Mouse (Mus musculus): ENCODE data around the gene Man2b2.

The Man2b2 gene

GRCm38 (mm10) chr5:36779512-36779911, 50.9 kb downstream of the Man2b2 start:
- in situ Hi-C loops (cut with MboI; ENCODE audit: low pct_unique_long_range_greater_than_20kb in 1 of 2, low sequenced_read_pairs in 2 of 2, unreplicated experiment in 1 of 2): no loop called here

DNA sequence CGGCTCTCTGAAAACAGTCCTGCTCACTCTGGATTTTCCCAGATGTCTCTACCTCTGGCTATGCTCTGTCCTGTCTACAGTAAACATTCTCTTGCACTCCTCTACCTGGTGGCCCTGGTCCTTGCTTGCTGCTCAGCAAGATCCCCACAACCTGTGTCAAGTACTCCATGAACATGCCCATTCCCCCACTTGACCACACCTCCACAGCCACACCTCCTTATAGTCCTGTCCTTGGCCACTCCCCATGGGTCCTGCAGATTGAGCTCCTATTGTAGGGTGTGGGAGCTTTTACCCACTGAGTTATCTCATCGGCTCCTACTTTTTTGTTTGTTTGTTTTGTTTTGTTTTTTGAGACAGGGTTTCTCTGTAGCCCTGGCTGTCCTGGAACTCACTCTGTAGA, 51.6 kb downstream of the Man2b2 start:
- in situ Hi-C loops (cut with MboI; ENCODE audit: low pct_unique_long_range_greater_than_20kb in 1 of 2, low sequenced_read_pairs in 2 of 2, unreplicated experiment in 1 of 2): no loop called here

GRCm38 (mm10) chr5:36777186-36777585, 53.3 kb downstream of the Man2b2 start:
- in situ Hi-C loops (cut with MboI; ENCODE audit: low pct_unique_long_range_greater_than_20kb in 1 of 2, low sequenced_read_pairs in 2 of 2, unreplicated experiment in 1 of 2): no loop called here

- in situ Hi-C loops (cut with MboI; ENCODE audit: low pct_unique_long_range_greater_than_20kb in 1 of 2, low sequenced_read_pairs in 2 of 2, unreplicated experiment in 1 of 2): no loop called here
Measured at GRCm38 (mm10) chr5:36776021-36776575, 54.4 kb downstream of the Man2b2 start.

DNA sequence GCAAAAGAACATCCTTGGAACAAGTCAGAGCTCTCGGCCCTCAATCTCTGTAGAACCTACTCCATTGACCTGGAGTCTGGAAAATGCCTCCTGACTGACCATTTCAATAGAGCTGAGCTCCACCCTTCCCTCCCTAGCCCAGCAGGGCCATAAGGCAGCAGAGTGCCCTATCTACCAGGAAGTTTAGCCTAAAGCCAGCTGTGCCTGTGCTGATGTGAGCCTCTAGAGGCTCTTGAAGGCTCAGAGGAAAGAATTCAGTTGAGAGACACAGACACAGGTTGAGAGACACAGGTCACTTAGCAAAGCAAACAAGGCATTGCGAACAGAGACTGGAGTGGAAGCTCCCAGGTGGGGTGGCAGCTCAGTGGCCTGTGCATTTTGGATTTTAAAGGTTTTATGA, 55.1 kb downstream of the Man2b2 start:
- in situ Hi-C loops (cut with MboI; ENCODE audit: low pct_unique_long_range_greater_than_20kb in 1 of 2, low sequenced_read_pairs in 2 of 2, unreplicated experiment in 1 of 2): no loop called here

DNA sequence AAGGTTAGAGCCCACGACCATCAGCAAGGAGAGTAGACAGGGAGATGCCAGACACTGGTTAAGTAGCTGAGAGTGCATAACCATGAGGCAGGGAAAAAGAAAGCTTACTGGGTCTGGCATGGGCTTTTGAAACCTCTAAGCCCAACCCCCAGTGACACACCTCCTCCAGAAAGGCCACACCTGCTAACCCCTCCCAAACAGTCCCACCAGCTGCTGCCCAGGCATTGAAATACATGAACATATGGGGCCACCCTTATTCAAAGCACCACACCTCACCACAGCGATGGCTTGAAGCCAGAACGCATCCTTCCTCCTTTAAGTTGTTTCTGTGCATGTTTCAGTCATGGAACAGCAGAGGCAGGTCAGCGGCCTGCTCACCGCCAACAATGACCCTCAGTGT, 57.9 kb downstream of the Man2b2 start:
- in situ Hi-C loops (cut with MboI; ENCODE audit: low pct_unique_long_range_greater_than_20kb in 1 of 2, low sequenced_read_pairs in 2 of 2, unreplicated experiment in 1 of 2): no loop called here

GRCm38 (mm10) chr5:36769603-36770002, 60.9 kb downstream of the Man2b2 start:
- in situ Hi-C loops (cut with MboI; ENCODE audit: low pct_unique_long_range_greater_than_20kb in 1 of 2, low sequenced_read_pairs in 2 of 2, unreplicated experiment in 1 of 2): no loop called here

- in situ Hi-C loops (cut with MboI; ENCODE audit: low pct_unique_long_range_greater_than_20kb in 1 of 2, low sequenced_read_pairs in 2 of 2, unreplicated experiment in 1 of 2): no loop called here
Measured at GRCm38 (mm10) chr5:36766958-36767703, 63.3 kb downstream of the Man2b2 start.

DNA sequence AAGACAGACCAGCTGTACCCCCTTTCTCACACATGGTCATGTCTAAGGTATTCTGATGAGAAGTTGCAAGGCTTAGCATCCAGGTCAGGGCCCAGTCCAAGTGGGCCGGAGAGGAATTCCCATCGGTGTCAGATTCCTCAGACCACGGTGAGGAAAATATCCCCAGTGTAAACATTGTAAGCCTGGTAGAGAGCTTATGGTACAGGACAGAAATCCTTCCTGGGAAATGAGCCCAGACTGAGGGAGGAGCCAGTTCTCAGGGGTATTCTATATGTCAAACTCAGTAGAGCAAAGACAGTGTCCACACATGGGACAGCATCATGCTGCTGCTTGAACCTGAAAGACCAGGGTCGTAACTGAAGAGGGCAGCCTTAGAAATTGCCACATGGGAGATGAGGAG, 70.6 kb downstream of the Man2b2 start:
- in situ Hi-C loops (cut with MboI; ENCODE audit: low pct_unique_long_range_greater_than_20kb in 1 of 2, low sequenced_read_pairs in 2 of 2, unreplicated experiment in 1 of 2): no loop called here

GRCm38 (mm10) chr5:36757033-36757432, 73.4 kb downstream of the Man2b2 start:
- in situ Hi-C loops (cut with MboI; ENCODE audit: low pct_unique_long_range_greater_than_20kb in 1 of 2, low sequenced_read_pairs in 2 of 2, unreplicated experiment in 1 of 2): no loop called here

Data from mouse embryonic stem cell (cell line).